ENCODE assay signal across 15 mouse cellular contexts in the genomic region with DNA sequence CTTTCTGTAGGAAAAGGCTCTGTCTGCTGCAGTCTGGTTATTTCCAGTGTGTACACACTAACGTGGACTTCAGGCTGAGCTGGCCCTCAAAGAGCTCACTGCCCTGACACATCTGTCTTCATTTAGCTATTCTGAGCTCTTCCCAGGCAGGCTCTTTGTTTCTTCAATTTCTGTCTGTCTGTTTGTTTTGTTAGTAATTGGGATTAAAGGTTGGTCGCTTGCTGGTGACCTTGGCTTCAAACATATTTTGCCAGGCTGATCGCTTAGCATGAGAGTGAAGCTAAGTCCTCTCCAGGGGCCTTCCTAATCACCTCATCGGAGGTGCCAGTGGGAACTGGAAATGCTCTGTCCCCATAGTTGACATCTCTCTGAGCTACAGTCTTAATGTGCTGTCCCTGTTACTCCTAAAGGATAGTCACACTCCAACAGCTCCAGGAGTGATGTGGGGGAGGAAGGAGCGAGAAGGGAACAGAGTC. TPM values are rescaled to one million over a fixed set of nuclear protein-coding genes. Genes with fewer than 3 reads are reported as not detected.
A peak's percentile ranks its signal among the peaks of the same experiment; 100 is the strongest.
DNase-seq lines count a peak whose midpoint lies in the region; ATAC-seq and TF ChIP-seq lines count a peak whose summit lies in the region.
"Had no signal": no experiment of that assay in that cellular context is flagged by ENCODE, and none has a peak within 500 bp of the region (broad histone marks: within the 10 kb centered on the region; RNA-seq: fewer than 3 reads in every experiment).

No protein-coding gene starts in this region.

- no peak for ATAC-seq in hindbrain, postnatal 0 days
- no peak for ATAC-seq in midbrain, embryonic 16.5 days
- ATAC-seq in midbrain, embryonic 12.5 days (ENCODE audit: low FRiP score, low read depth) = no peak
- ATAC-seq: forebrain, embryonic 13.5 days; intestine, postnatal 0 days had no signal

- H3K9ac ChIP-seq in hindbrain, postnatal 0 days (replicated peaks; ENCODE audit: low read length) = no peak overlapping the region
- H3K9ac ChIP-seq in midbrain, embryonic 16.5 days (ENCODE audit: low read depth, low read length) = no peak overlapping the region
- H3K9ac ChIP-seq in midbrain, embryonic 12.5 days (replicated peaks) = no peak overlapping the region
- H3K9ac ChIP-seq: forebrain, embryonic 13.5 days; heart, embryonic 12.5 days had no signal

- H3K4me2 ChIP-seq in hindbrain, postnatal 0 days (ENCODE audit: low read depth, low read length) = no peak overlapping the region
- no peak overlapping the region for H3K4me2 ChIP-seq in midbrain, embryonic 16.5 days (ENCODE audit: low read length)
- no peak overlapping the region for H3K4me2 ChIP-seq in midbrain, embryonic 12.5 days (replicated peaks)
- H3K4me2 ChIP-seq: forebrain, embryonic 13.5 days; heart, embryonic 12.5 days had no signal

- peaks cover 33% of the 10 kb centered on the region for H3K36me3 ChIP-seq in hindbrain, embryonic 10.5 days
- no peaks in the 10 kb centered on the region for H3K36me3 ChIP-seq in hindbrain, postnatal 0 days (ENCODE audit: insufficient read depth, low read length)
- H3K36me3 ChIP-seq in midbrain, embryonic 10.5 days = peaks cover 27% of the 10 kb centered on the region
- no peaks in the 10 kb centered on the region for H3K36me3 ChIP-seq in midbrain, embryonic 16.5 days (ENCODE audit: control insufficient read depth, insufficient read depth, low read length)
- H3K36me3 ChIP-seq in midbrain, embryonic 12.5 days = no peaks in the 10 kb centered on the region; the same call in 1 of the 2 replicates

- no peaks in the 10 kb centered on the region for H3K9me3 ChIP-seq in hindbrain, embryonic 10.5 days
- no peaks in the 10 kb centered on the region for H3K9me3 ChIP-seq in hindbrain, postnatal 0 days (ENCODE audit: low read length)
- H3K9me3 ChIP-seq in midbrain, embryonic 10.5 days (replicated peaks) = no peaks in the 10 kb centered on the region
- H3K9me3 ChIP-seq in midbrain, embryonic 16.5 days (replicated peaks; ENCODE audit: control insufficient read depth, low read length, poor library complexity, severe bottlenecking) = no peaks in the 10 kb centered on the region
- H3K9me3 ChIP-seq in midbrain, embryonic 12.5 days = no peaks in the 10 kb centered on the region
- H3K9me3 ChIP-seq: forebrain, embryonic 13.5 days; heart, embryonic 12.5 days had no signal

- peaks cover 35% of the 10 kb centered on the region for H3K4me1 ChIP-seq in hindbrain, embryonic 10.5 days (replicated peaks)
- no peaks in the 10 kb centered on the region for H3K4me1 ChIP-seq in hindbrain, postnatal 0 days (ENCODE audit: insufficient read depth, low read length)
- H3K4me1 ChIP-seq in midbrain, embryonic 10.5 days = peaks cover 32% of the 10 kb centered on the region
- H3K4me1 ChIP-seq in midbrain, embryonic 16.5 days (ENCODE audit: control insufficient read depth, insufficient read depth, low read length) = peaks cover 3% of the 10 kb centered on the region; the same call in 1 of the 2 replicates
- H3K4me1 ChIP-seq in midbrain, embryonic 12.5 days = peaks cover 27% of the 10 kb centered on the region

- DNase-seq in hindbrain, embryonic 10.5 days (ENCODE audit: low spot score) = peak; percentile 24
- no peak for DNase-seq in hindbrain, postnatal 0 days (ENCODE audit: low spot score)
- DNase-seq in midbrain, embryonic 10.5 days (ENCODE audit: low spot score) = no peak
- peak; percentile 63 for DNase-seq in embryo, embryonic 11 days
- no peak for DNase-seq in cerebellum, adult 9-11 months
- no peak for DNase-seq in left cerebral cortex, adult 11 months (ENCODE audit: low spot score)
- DNase-seq: cerebellum, postnatal 25 days; right cerebral cortex, postnatal 25 days had no signal

- H3K4me3 ChIP-seq in hindbrain, embryonic 10.5 days = no peak overlapping the region
- H3K4me3 ChIP-seq in hindbrain, postnatal 0 days (ENCODE audit: low read length) = no peak overlapping the region
- H3K4me3 ChIP-seq in midbrain, embryonic 10.5 days = no peak overlapping the region
- no peak overlapping the region for H3K4me3 ChIP-seq in midbrain, embryonic 16.5 days (ENCODE audit: low read depth, low read length)
- H3K4me3 ChIP-seq in midbrain, embryonic 12.5 days = no peak overlapping the region
- H3K4me3 ChIP-seq: forebrain, embryonic 13.5 days; heart, embryonic 12.5 days; myocyte had no signal

- H3K27ac ChIP-seq in hindbrain, embryonic 10.5 days = peak overlapping the region; percentile 23; the same call in 1 of the 2 replicates
- no peak overlapping the region for H3K27ac ChIP-seq in hindbrain, postnatal 0 days
- 0 out of 2 replicates have a peak overlapping the region, but pooled peaks have one; percentile 13 for H3K27ac ChIP-seq in midbrain, embryonic 10.5 days (replicated peaks)
- H3K27ac ChIP-seq in midbrain, embryonic 16.5 days (ENCODE audit: low read length) = no peak overlapping the region
- peak overlapping the region; percentile 35; the same call in 1 of the 2 replicates for H3K27ac ChIP-seq in midbrain, embryonic 12.5 days (replicated peaks)
- H3K27ac ChIP-seq: forebrain, embryonic 13.5 days had no signal

- WGBS in hindbrain, embryonic 10.5 days = 52% methylated on average over 5 of the region's 5 CpGs
- 42% methylated on average over 5 of the region's 5 CpGs for WGBS in hindbrain, postnatal 0 days
- WGBS in midbrain, embryonic 10.5 days = 44% methylated on average over 5 of the region's 5 CpGs
- WGBS in midbrain, embryonic 16.5 days = 31% methylated on average over 5 of the region's 5 CpGs
- 37% methylated on average over 5 of the region's 5 CpGs for WGBS in midbrain, embryonic 12.5 days

- TF ChIP-seq CTCF in hindbrain, postnatal 0 days (IDR thresholded peaks at IDR 0.05; ENCODE audit: low read depth) = no peak

- H3K27me3 ChIP-seq in hindbrain, embryonic 10.5 days (ENCODE audit: insufficient read depth, poor library complexity, severe bottlenecking) = no peaks in the 10 kb centered on the region
- no peaks in the 10 kb centered on the region for H3K27me3 ChIP-seq in hindbrain, postnatal 0 days (ENCODE audit: insufficient read depth, low read length)
- H3K27me3 ChIP-seq in midbrain, embryonic 10.5 days (ENCODE audit: low read depth, poor library complexity, severe bottlenecking) = no peaks in the 10 kb centered on the region
- H3K27me3 ChIP-seq in midbrain, embryonic 16.5 days (ENCODE audit: control insufficient read depth, insufficient read depth, low read depth, low read length) = no peaks in the 10 kb centered on the region
- no peaks in the 10 kb centered on the region for H3K27me3 ChIP-seq in midbrain, embryonic 12.5 days
- H3K27me3 ChIP-seq: CH12.LX; forebrain, embryonic 13.5 days; heart, embryonic 12.5 days had no signal

RNA-seq across cellular contexts. Expression of a gene that starts 53.6 kb away (rescaled TPM):
- polyA plus RNA-seq in hindbrain, embryonic 10.5 days (2016; fragmentation: Nextera tagmentation; extraction: Ambion mirVana) = 10.5 and 11.0 TPM in 2 replicates
- total RNA-seq in hindbrain, postnatal 0 days (2014; rRNA removed) = 4.7 and 5.6 TPM in 2 replicates
- 3.0 and 3.5 TPM in 2 replicates for polyA plus RNA-seq in hindbrain, postnatal 0 days (2015; fragmentation: Nextera tagmentation; extraction: Ambion mirVana)
- polyA plus RNA-seq in midbrain, embryonic 10.5 days (2016; fragmentation: Nextera tagmentation; extraction: Ambion mirVana) = 9.6 and 12.6 TPM in 2 replicates
- polyA plus RNA-seq in midbrain, embryonic 16.5 days (2015; fragmentation: Nextera tagmentation; extraction: Ambion mirVana) = 1.5 and 1.9 TPM in 2 replicates
- 10.9 and 13.2 TPM in 2 replicates for polyA plus RNA-seq in midbrain, embryonic 12.5 days (2016; fragmentation: Nextera tagmentation; extraction: Ambion mirVana)
- total RNA-seq: CH12.LX had no signal

Comparison
In these comparisons a context has a peak if more than half of its experiments do, and no peak if none do; other contexts are left out.
1. DNase-seq: peak in hindbrain, embryonic 10.5 days (single experiment) and embryo, embryonic 11 days (single experiment); none in hindbrain, postnatal 0 days (single experiment), midbrain, embryonic 10.5 days (single experiment), cerebellum, adult 9-11 months (single experiment) and left cerebral cortex, adult 11 months (single experiment).
2. H3K27ac ChIP-seq: peak in hindbrain, embryonic 10.5 days (single experiment), midbrain, embryonic 10.5 days (single experiment) and midbrain, embryonic 12.5 days (single experiment); none in hindbrain, postnatal 0 days (single experiment) and midbrain, embryonic 16.5 days (single experiment).